Mouse (Mus musculus): ENCODE measurements around the gene Fam71f2.

DNA sequence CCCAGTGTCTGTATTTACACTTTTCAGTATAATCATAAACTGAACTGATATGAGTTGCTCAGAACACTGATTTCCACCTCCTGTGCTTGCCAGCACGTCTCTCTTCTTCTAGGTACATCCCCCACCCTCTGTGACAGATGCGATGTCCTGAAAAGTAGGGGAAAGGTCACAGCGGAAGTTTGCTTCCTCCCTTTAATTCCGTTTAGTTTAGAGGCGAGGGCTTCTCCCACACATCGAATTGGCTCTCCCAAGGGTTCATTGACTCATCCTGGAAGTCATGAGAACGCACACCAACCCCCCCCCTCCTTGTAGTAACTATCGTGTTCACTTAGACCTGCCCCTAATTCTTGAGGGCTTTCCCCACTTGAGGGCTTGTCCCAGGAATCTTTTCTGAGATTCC is 8.4 kb upstream of the Fam71f2 start:
- TF ChIP-seq CTCF (IDR thresholded peaks at IDR 0.05; ENCODE audit: low read depth): no peak
- TF ChIP-seq EP300 (IDR thresholded peaks at IDR 0.05; ENCODE audit: low read depth): no peak
